Mouse (Mus musculus): ENCODE results near the gene Pwwp2a. TPM values are rescaled to one million over a fixed set of nuclear protein-coding genes. Genes with fewer than 3 reads are reported as not detected.

Gene Pwwp2a
- 26.8 TPM for polyA plus RNA-seq (2014; fragmentation: Illumina TruSeq; extraction: RNeasy Lipid Tissue Mini Kit (QIAGEN cat#74804); ENCODE audit: low read depth, low replicate concordance)

DNA sequence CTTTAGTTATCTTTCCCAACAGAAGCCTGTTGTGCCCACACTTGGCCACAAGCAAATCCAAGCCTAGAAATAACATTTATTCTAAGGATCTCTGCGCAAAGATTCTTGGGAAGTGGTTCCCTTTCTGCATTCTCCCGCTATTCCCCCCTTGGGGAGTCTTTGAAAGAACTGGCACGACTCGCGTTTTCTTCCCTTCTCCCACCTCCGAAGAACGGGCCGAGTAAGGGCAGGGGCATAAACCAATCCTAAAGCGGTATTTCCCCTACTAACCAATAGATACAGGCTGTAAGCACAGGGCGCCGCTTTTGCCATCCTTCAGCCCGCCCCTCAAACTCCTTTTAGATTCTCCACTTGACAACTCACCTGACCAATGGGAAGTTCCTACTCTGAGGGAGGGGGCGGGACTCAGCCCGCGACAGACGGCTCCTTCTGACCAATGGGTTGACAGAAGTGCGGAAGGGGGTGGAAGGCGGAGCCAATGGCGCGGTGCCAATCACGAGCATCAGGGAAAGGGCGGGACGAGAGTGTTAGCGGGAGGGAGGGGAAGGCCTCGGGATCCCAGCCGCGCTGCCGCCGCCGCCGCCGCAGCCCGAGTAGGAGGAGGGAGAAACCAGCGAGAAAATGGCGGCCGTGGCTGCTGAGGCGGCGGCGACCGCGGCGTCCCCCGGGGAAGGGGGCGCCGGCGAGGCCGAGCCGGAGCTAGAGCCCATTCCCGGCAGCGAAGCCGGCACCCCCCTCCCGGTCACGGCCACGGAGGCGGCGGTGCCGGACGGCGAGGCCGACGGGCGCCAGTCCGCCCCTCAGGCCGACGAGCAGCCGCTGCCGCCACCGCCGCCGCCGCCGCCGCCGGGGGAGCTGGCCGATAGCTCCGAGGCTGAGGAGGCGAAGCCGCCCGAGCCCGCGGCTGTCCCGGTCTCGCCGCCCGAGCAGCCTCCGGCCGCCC lies at the start of gene Pwwp2a:
Gene Pwwp2a (plus strand): TSS at position 527 of the 943 bp plus-strand sequence.

DNA sequence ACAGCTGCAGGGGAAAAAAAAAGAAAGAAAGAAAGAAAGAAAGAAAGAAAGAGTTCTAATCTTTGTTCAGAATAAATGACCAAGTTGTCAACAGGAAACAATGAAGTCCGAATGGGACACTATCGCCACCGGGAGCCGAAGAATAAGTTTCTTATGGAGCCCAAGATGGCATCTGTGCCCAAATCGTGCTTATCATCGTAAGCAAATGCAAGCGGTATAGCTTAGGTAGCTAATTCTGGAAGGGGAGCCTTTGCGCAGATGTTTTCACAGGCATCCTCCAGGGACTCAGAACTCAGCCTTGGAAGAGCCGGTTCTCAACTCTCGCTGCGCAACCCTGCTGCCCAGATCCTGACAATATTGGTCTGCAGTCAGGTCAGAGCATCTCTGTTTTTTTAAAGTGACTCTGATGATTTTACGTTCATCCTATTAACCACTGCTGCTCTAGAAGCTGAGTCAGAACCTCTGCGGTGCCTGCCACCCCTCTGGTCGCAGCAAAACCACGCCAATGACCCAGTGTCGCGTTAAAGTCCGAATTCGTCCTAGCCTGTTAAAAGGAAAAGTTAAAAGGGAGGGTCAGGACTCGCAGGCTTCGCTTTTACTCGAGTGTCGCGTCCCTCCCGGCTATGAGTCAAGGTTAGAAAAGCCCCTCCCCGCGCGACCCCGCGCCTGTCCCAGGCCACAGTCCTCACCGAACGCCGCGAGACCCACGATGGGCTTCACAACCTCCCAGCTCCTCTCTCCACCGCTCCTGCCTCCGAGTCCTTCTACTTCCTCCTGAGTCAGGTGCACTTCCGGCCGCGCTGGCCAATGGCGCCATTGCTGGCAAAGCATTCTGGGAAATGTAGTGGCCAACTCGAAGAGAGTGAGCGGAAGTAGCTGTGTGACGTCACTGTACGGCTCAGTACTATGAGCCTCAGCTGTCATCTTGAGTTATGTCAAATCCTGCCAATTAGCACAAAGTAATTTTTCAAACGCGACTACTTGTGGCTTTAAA lies 65.7 kb downstream of the Pwwp2a start, which contains the start of gene Ttc1:
Gene Ttc1 (minus strand): TSS at position 776 of the 994 bp plus-strand sequence.

Other genes with a start within 250 kb of the Pwwp2a start
- gene Slu7, start 248.3 kb upstream of the Pwwp2a start, polyA plus RNA-seq (2014; fragmentation: Illumina TruSeq; extraction: RNeasy Lipid Tissue Mini Kit (QIAGEN cat#74804); ENCODE audit: low read depth, low replicate concordance) = 97.7 TPM
- gene C1qtnf2, start 207.7 kb upstream of the Pwwp2a start, polyA plus RNA-seq (2014; fragmentation: Illumina TruSeq; extraction: RNeasy Lipid Tissue Mini Kit (QIAGEN cat#74804); ENCODE audit: low read depth, low replicate concordance) = not detected
- 1.1 TPM for gene Ccnjl, start 153.2 kb upstream of the Pwwp2a start, polyA plus RNA-seq (2014; fragmentation: Illumina TruSeq; extraction: RNeasy Lipid Tissue Mini Kit (QIAGEN cat#74804); ENCODE audit: low read depth, low replicate concordance)
- not detected for gene 4933415A04Rik, start 95.0 kb upstream of the Pwwp2a start, polyA plus RNA-seq (2014; fragmentation: Illumina TruSeq; extraction: RNeasy Lipid Tissue Mini Kit (QIAGEN cat#74804); ENCODE audit: low read depth, low replicate concordance)
- gene Fabp6, start 80.5 kb upstream of the Pwwp2a start, polyA plus RNA-seq (2014; fragmentation: Illumina TruSeq; extraction: RNeasy Lipid Tissue Mini Kit (QIAGEN cat#74804); ENCODE audit: low read depth, low replicate concordance) = not detected
- 66.4 TPM for gene Ttc1, start 66.0 kb downstream of the Pwwp2a start, polyA plus RNA-seq (2014; fragmentation: Illumina TruSeq; extraction: RNeasy Lipid Tissue Mini Kit (QIAGEN cat#74804); ENCODE audit: low read depth, low replicate concordance)
- gene Adra1b, start 219.2 kb downstream of the Pwwp2a start, polyA plus RNA-seq (2014; fragmentation: Illumina TruSeq; extraction: RNeasy Lipid Tissue Mini Kit (QIAGEN cat#74804); ENCODE audit: low read depth, low replicate concordance) = 0.44 TPM

Data from kidney, adult 10 weeks (tissue).